Mouse (Mus musculus): ENCODE measurements around the gene Cd69.

Cd69 gene

GRCm38 (mm10) chr6:129246992-129247391 lies 28.2 kb downstream of the Cd69 start:
- no peak for DNase-seq (ENCODE audit: low spot score)

- no peak for DNase-seq (ENCODE audit: low spot score)
Measured at GRCm38 (mm10) chr6:129245793-129246192, 29.4 kb downstream of the Cd69 start.

GRCm38 (mm10) chr6:129241907-129242306 lies 33.3 kb downstream of the Cd69 start:
- no peak for DNase-seq (ENCODE audit: low spot score)

- no peak for DNase-seq (ENCODE audit: low spot score)
Measured at GRCm38 (mm10) chr6:129241471-129241870, 33.8 kb downstream of the Cd69 start.

- DNase-seq (ENCODE audit: low spot score) = no peak
Measured at GRCm38 (mm10) chr6:129239564-129240248, 35.5 kb downstream of the Cd69 start.

GRCm38 (mm10) chr6:129238275-129239038 lies 36.8 kb downstream of the Cd69 start:
- DNase-seq (ENCODE audit: low spot score) = peak; percentile 60

GRCm38 (mm10) chr6:129237350-129238274 lies 37.6 kb downstream of the Cd69 start:
- peak; percentile 86 for DNase-seq (ENCODE audit: low spot score)

- DNase-seq (ENCODE audit: low spot score) = no peak
Measured at GRCm38 (mm10) chr6:129236652-129237342, 38.4 kb downstream of the Cd69 start.

GRCm38 (mm10) chr6:129235855-129236461 lies 39.3 kb downstream of the Cd69 start:
- no peak for DNase-seq (ENCODE audit: low spot score)

GRCm38 (mm10) chr6:129234456-129235360 lies 40.5 kb downstream of the Cd69 start:
- DNase-seq (ENCODE audit: low spot score) = no peak

- DNase-seq (ENCODE audit: low spot score) = no peak
Measured at GRCm38 (mm10) chr6:129233955-129234369, 41.3 kb downstream of the Cd69 start.

GRCm38 (mm10) chr6:129233366-129233954 lies 41.8 kb downstream of the Cd69 start:
- DNase-seq (ENCODE audit: low spot score) = no peak

- DNase-seq (ENCODE audit: low spot score) = no peak
Measured at GRCm38 (mm10) chr6:129232842-129233205, 42.4 kb downstream of the Cd69 start.

GRCm38 (mm10) chr6:129232005-129232841 lies 43.0 kb downstream of the Cd69 start:
- no peak for DNase-seq (ENCODE audit: low spot score)

- peak; percentile 50 for DNase-seq (ENCODE audit: low spot score)
Measured at GRCm38 (mm10) chr6:129229774-129230578, 45.3 kb downstream of the Cd69 start.

GRCm38 (mm10) chr6:129228935-129229773 lies 46.1 kb downstream of the Cd69 start:
- no peak for DNase-seq (ENCODE audit: low spot score)

GRCm38 (mm10) chr6:129225078-129225477 lies 50.2 kb downstream of the Cd69 start:
- no peak for DNase-seq (ENCODE audit: low spot score)
